Mouse (Mus musculus): ENCODE measurements at regions not wholly inside any gene's neighbourhood (a gene's known extent, or its start where the extent isn't known, plus 50 kb on each side); places are given as distances from the start of the nearest gene placed in this dataset.

- H3K4me1 ChIP-seq = 0 out of 2 replicates have a peak, but pooled peaks cover 3% of the 10 kb centered on the region
- WGBS = 67% methylated on average over 4 of the region's 4 CpGs
- H3K9me3 ChIP-seq = no peaks in the 10 kb centered on the region
- no peak overlapping the region for H3K27ac ChIP-seq
- no peak overlapping the region for H3K4me2 ChIP-seq (replicated peaks)
- no peaks in the 10 kb centered on the region for H3K27me3 ChIP-seq
- no peak for ATAC-seq (ENCODE audit: low FRiP score, low read depth)
- H3K36me3 ChIP-seq = no peaks in the 10 kb centered on the region
- H3K9ac ChIP-seq = no peak overlapping the region
- no peak overlapping the region for H3K4me3 ChIP-seq
These were observed 340.7 kb downstream of the Psat1 start for GRCm38 (mm10) chr19:15606440-15606839.

GRCm38 (mm10) chr19:15592821-15593220 lies 354.3 kb downstream of the Psat1 start:
- no peak overlapping the region for H3K4me2 ChIP-seq (replicated peaks)
- no peaks in the 10 kb centered on the region for H3K36me3 ChIP-seq
- no peak overlapping the region for H3K27ac ChIP-seq
- no peak for ATAC-seq (ENCODE audit: low FRiP score, low read depth)
- no peak overlapping the region for H3K4me3 ChIP-seq
- no peaks in the 10 kb centered on the region for H3K27me3 ChIP-seq
- 81% methylated on average over 2 of the region's 2 CpGs for WGBS
- no peaks in the 10 kb centered on the region for H3K4me1 ChIP-seq
- H3K9ac ChIP-seq = no peak overlapping the region
- no peaks in the 10 kb centered on the region for H3K9me3 ChIP-seq

GRCm38 (mm10) chr19:15583782-15584693 lies 363.1 kb downstream of the Psat1 start:
- no peak; the same call in 1 of the 2 replicates for ATAC-seq (ENCODE audit: low FRiP score, low read depth)

GRCm38 (mm10) chr19:15583106-15583781 lies 363.9 kb downstream of the Psat1 start:
- Histone ChIP-seq H3K4me2 (replicated peaks) (no peak overlapping the region), H3K4me3 (no peak overlapping the region), H3K36me3 (no peaks in the 10 kb centered on the region), H3K27me3 (no peaks in the 10 kb centered on the region), H3K9ac (no peak overlapping the region), H3K9me3 (no peaks in the 10 kb centered on the region; the same call in 1 of the 2 replicates), H3K27ac (no peak overlapping the region), H3K4me1 (peaks cover 11% of the 10 kb centered on the region)
- ATAC-seq (ENCODE audit: low FRiP score, low read depth) = no peak
- WGBS = 83% methylated on average over 8 of the region's 8 CpGs

More at GRCm38 (mm10) chr19:15583782-15584693, 363.1 kb downstream of the Psat1 start:
- no peak overlapping the region for H3K27ac ChIP-seq
- no peak overlapping the region for H3K4me3 ChIP-seq
- H3K4me1 ChIP-seq = peaks cover 11% of the 10 kb centered on the region
- H3K36me3 ChIP-seq = no peaks in the 10 kb centered on the region
- H3K27me3 ChIP-seq = no peaks in the 10 kb centered on the region
- H3K9ac ChIP-seq = no peak overlapping the region
- 74% methylated on average over 15 of the region's 15 CpGs for WGBS
- H3K9me3 ChIP-seq = no peaks in the 10 kb centered on the region; the same call in 1 of the 2 replicates
- H3K4me2 ChIP-seq (replicated peaks) = no peak overlapping the region

- H3K4me1 ChIP-seq = no peaks in the 10 kb centered on the region
- ATAC-seq (ENCODE audit: low FRiP score, low read depth) = no peak
- no peaks in the 10 kb centered on the region for H3K27me3 ChIP-seq
- H3K4me2 ChIP-seq (replicated peaks) = no peak overlapping the region
- 90% methylated on average over 9 of the region's 9 CpGs for WGBS
- no peaks in the 10 kb centered on the region for H3K36me3 ChIP-seq
- H3K9me3 ChIP-seq = no peaks in the 10 kb centered on the region
- H3K9ac ChIP-seq = no peak overlapping the region
- no peak overlapping the region for H3K4me3 ChIP-seq
- no peak overlapping the region for H3K27ac ChIP-seq
These were observed 375.9 kb downstream of the Psat1 start for GRCm38 (mm10) chr19:15571204-15571603.

GRCm38 (mm10) chr19:15561511-15561910 lies 385.6 kb downstream of the Psat1 start:
- Histone ChIP-seq H3K9me3 (no peaks in the 10 kb centered on the region), H3K4me2 (replicated peaks) (no peak overlapping the region), H3K9ac (no peak overlapping the region), H3K4me1 (no peaks in the 10 kb centered on the region), H3K4me3 (no peak overlapping the region), H3K36me3 (no peaks in the 10 kb centered on the region), H3K27ac (no peak overlapping the region), H3K27me3 (no peaks in the 10 kb centered on the region)
- WGBS = 69% methylated on average over 5 of the region's 5 CpGs
- no peak for ATAC-seq (ENCODE audit: low FRiP score, low read depth)

GRCm38 (mm10) chr19:15553953-15554352 lies 393.2 kb downstream of the Psat1 start:
- 30% methylated on average over 8 of the region's 8 CpGs for WGBS
- Histone ChIP-seq H3K9ac (no peak overlapping the region), H3K36me3 (no peaks in the 10 kb centered on the region), H3K4me3 (no peak overlapping the region), H3K4me2 (replicated peaks) (no peak overlapping the region), H3K4me1 (no peaks in the 10 kb centered on the region), H3K27me3 (no peaks in the 10 kb centered on the region), H3K9me3 (no peaks in the 10 kb centered on the region), H3K27ac (no peak overlapping the region)
- no peak for ATAC-seq (ENCODE audit: low FRiP score, low read depth)

GRCm38 (mm10) chr19:15517853-15518252 lies 429.3 kb downstream of the Psat1 start:
- Histone ChIP-seq H3K4me1 (no peaks in the 10 kb centered on the region), H3K4me2 (replicated peaks) (no peak overlapping the region), H3K27ac (no peak overlapping the region), H3K9me3 (no peaks in the 10 kb centered on the region), H3K36me3 (no peaks in the 10 kb centered on the region), H3K9ac (no peak overlapping the region), H3K27me3 (peaks cover 15% of the 10 kb centered on the region; the same call in 1 of the 2 replicates), H3K4me3 (no peak overlapping the region)
- ATAC-seq (ENCODE audit: low FRiP score, low read depth) = no peak
- 71% methylated on average over 3 of the region's 3 CpGs for WGBS

- Histone ChIP-seq H3K4me1 (no peaks in the 10 kb centered on the region), H3K36me3 (no peaks in the 10 kb centered on the region), H3K4me3 (no peak overlapping the region), H3K4me2 (replicated peaks) (no peak overlapping the region), H3K9me3 (no peaks in the 10 kb centered on the region), H3K27me3 (peaks cover 15% of the 10 kb centered on the region; the same call in 1 of the 2 replicates), H3K9ac (no peak overlapping the region), H3K27ac (no peak overlapping the region)
- WGBS = 37% methylated on average over 17 of the region's 17 CpGs
- no peak for ATAC-seq (ENCODE audit: low FRiP score, low read depth)
These were observed 430.4 kb downstream of the Psat1 start for GRCm38 (mm10) chr19:15516566-15517305.

GRCm38 (mm10) chr19:15513197-15513596 lies 433.9 kb downstream of the Psat1 start:
- Histone ChIP-seq H3K9me3 (no peaks in the 10 kb centered on the region), H3K9ac (no peak overlapping the region), H3K4me3 (no peak overlapping the region), H3K4me1 (no peaks in the 10 kb centered on the region), H3K36me3 (no peaks in the 10 kb centered on the region), H3K27ac (no peak overlapping the region), H3K4me2 (replicated peaks) (no peak overlapping the region), H3K27me3 (peaks cover 15% of the 10 kb centered on the region; the same call in 1 of the 2 replicates)
- 71% methylated on average over 4 of the region's 4 CpGs for WGBS
- ATAC-seq (ENCODE audit: low FRiP score, low read depth) = no peak

GRCm38 (mm10) chr19:15510395-15510794 lies 436.7 kb downstream of the Psat1 start:
- H3K4me3 ChIP-seq = no peak overlapping the region
- H3K9ac ChIP-seq = no peak overlapping the region
- no peaks in the 10 kb centered on the region for H3K36me3 ChIP-seq
- H3K27me3 ChIP-seq = peaks cover 1% of the 10 kb centered on the region; the same call in 1 of the 2 replicates
- WGBS = 95% methylated on average over 1 of the region's 1 CpGs
- no peak for ATAC-seq (ENCODE audit: low FRiP score, low read depth)
- H3K9me3 ChIP-seq = no peaks in the 10 kb centered on the region
- no peaks in the 10 kb centered on the region for H3K4me1 ChIP-seq
- no peak overlapping the region for H3K27ac ChIP-seq
- no peak overlapping the region for H3K4me2 ChIP-seq (replicated peaks)

GRCm38 (mm10) chr19:15502985-15503354 lies 444.2 kb downstream of the Psat1 start:
- WGBS = 59% methylated on average over 1 of the region's 1 CpGs
- Histone ChIP-seq H3K4me3 (no peak overlapping the region), H3K27me3 (peaks cover 8% of the 10 kb centered on the region), H3K4me1 (no peaks in the 10 kb centered on the region), H3K36me3 (no peaks in the 10 kb centered on the region), H3K9me3 (no peaks in the 10 kb centered on the region), H3K4me2 (replicated peaks) (no peak overlapping the region), H3K27ac (no peak overlapping the region), H3K9ac (no peak overlapping the region)
- no peak for ATAC-seq (ENCODE audit: low FRiP score, low read depth)

Measured in limb, embryonic 13.5 days (tissue).